Mouse (Mus musculus) mouse embryonic stem cell (cell line): ENCODE data around the gene Fyttd1.
"Not testable (repeated sequence)": the region's sequence is repeated elsewhere in the genome, so short reads cannot be mapped to it uniquely, and the experiment has no call there.

Experiments used
- in situ Hi-C, 2 experiments: fragments of 300-500 bp; cut with MboI; formaldehyde crosslinking; loops; 1 replicate in 1 of 2; 3 replicates in 1 of 2; pipeline ENCODE4 v1.14.3; 2019 to 2020; ENCODE audit warnings: low sequenced_read_pairs in 2 of 2, low pct_unique_long_range_greater_than_20kb in 1 of 2, mixed read lengths in 1 of 2; ENCODE audit not compliant: unreplicated experiment in 1 of 2

Fyttd1 gene

GRCm38 (mm10) chr16:32935088-32935487 is 57.8 kb downstream of the Fyttd1 start:
- in situ Hi-C loops, result no loop called here

GRCm38 (mm10) chr16:32937358-32937757 is 60.1 kb downstream of the Fyttd1 start:
- in situ Hi-C loops, result no loop called here

- in situ Hi-C loops, result not testable (repeated sequence)
These were observed 62.0 kb downstream of the Fyttd1 start for GRCm38 (mm10) chr16:32939301-32939700.

- in situ Hi-C loops, result not testable (repeated sequence)
These were observed 62.4 kb downstream of the Fyttd1 start for GRCm38 (mm10) chr16:32939716-32940115.

GRCm38 (mm10) chr16:32941226-32941625 is 63.9 kb downstream of the Fyttd1 start:
- in situ Hi-C loops, result not testable (repeated sequence)

- in situ Hi-C loops, result no loop called here
These were observed 65.4 kb downstream of the Fyttd1 start for GRCm38 (mm10) chr16:32942694-32943093.

GRCm38 (mm10) chr16:32945379-32945778 is 68.1 kb downstream of the Fyttd1 start:
- in situ Hi-C loops, result no loop called here

GRCm38 (mm10) chr16:32948016-32948415 is 70.7 kb downstream of the Fyttd1 start:
- in situ Hi-C loops, result no loop called here

GRCm38 (mm10) chr16:32948656-32949055 is 71.4 kb downstream of the Fyttd1 start:
- in situ Hi-C loops, result no loop called here

- in situ Hi-C loops, result no loop called here
These were observed 72.0 kb downstream of the Fyttd1 start for GRCm38 (mm10) chr16:32949281-32949680.

GRCm38 (mm10) chr16:32951074-32951473 is 73.8 kb downstream of the Fyttd1 start:
- in situ Hi-C loops, result no loop called here

GRCm38 (mm10) chr16:32953806-32954205 is 76.5 kb downstream of the Fyttd1 start:
- in situ Hi-C loops, result no loop called here

- in situ Hi-C loops, result no loop called here
These were observed 77.0 kb downstream of the Fyttd1 start for GRCm38 (mm10) chr16:32954304-32954703.

GRCm38 (mm10) chr16:32956889-32957288 is 79.6 kb downstream of the Fyttd1 start:
- in situ Hi-C loops, result no loop called here
